Mouse (Mus musculus): ENCODE results near the gene Tbx20. TPM values are rescaled to one million over a fixed set of nuclear protein-coding genes. Genes with fewer than 3 reads are reported as not detected.

The Tbx20 gene
- polyA plus RNA-seq (2016; fragmentation: Nextera tagmentation; extraction: Ambion mirVana): 46.8 and 69.7 TPM in 2 replicates

GRCm38 (mm10) chr9:24774160-24774969 is at the start of gene Tbx20:
TSS of gene Tbx20 (minus strand) at chr9:24774303.
- peak; percentile 97 for DNase-seq (ENCODE audit: low spot score)
- Histone ChIP-seq H3K9me3 (no peaks in the 10 kb centered on the region), H3K4me3 (peak within 1 kb of the TSS; percentile 74), H3K4me1 (peaks cover 36% of the 10 kb centered on the region), H3K36me3 (peaks cover 16% of the 10 kb centered on the region), H3K27me3 (ENCODE audit: insufficient read depth, poor library complexity, severe bottlenecking) (peaks cover 27% of the 10 kb centered on the region; the same call in 1 of the 2 replicates), H3K27ac (peak within 1 kb of the TSS; percentile 94)
- WGBS: under 1% methylated on average over 40 of the region's 40 CpGs

- 76% methylated on average over 3 of the region's 3 CpGs for WGBS
- H3K9me3 ChIP-seq: no peaks in the 10 kb centered on the region
- H3K4me3 ChIP-seq: no peak overlapping the region
- H3K27me3 ChIP-seq (ENCODE audit: insufficient read depth, poor library complexity, severe bottlenecking): no peaks in the 10 kb centered on the region
- no peak overlapping the region for H3K27ac ChIP-seq
- H3K4me1 ChIP-seq: peaks cover 10% of the 10 kb centered on the region
- DNase-seq (ENCODE audit: low spot score): no peak
- H3K36me3 ChIP-seq: no peaks in the 10 kb centered on the region
Observed at GRCm38 (mm10) chr9:24818511-24818910, 44.4 kb upstream of the Tbx20 start.

GRCm38 (mm10) chr9:24812461-24812860 is 38.4 kb upstream of the Tbx20 start:
- no peaks in the 10 kb centered on the region for H3K36me3 ChIP-seq
- no peaks in the 10 kb centered on the region for H3K9me3 ChIP-seq
- no peak for DNase-seq (ENCODE audit: low spot score)
- H3K4me1 ChIP-seq: peaks cover 16% of the 10 kb centered on the region
- WGBS: 78% methylated on average over 6 of the region's 6 CpGs
- no peak overlapping the region for H3K27ac ChIP-seq
- H3K27me3 ChIP-seq (ENCODE audit: insufficient read depth, poor library complexity, severe bottlenecking): no peaks in the 10 kb centered on the region
- H3K4me3 ChIP-seq: no peak overlapping the region

- no peaks in the 10 kb centered on the region for H3K27me3 ChIP-seq (ENCODE audit: insufficient read depth, poor library complexity, severe bottlenecking)
- H3K9me3 ChIP-seq: no peaks in the 10 kb centered on the region
- H3K36me3 ChIP-seq: no peaks in the 10 kb centered on the region
- no peak for DNase-seq (ENCODE audit: low spot score)
- WGBS: 46% methylated on average over 2 of the region's 2 CpGs
- H3K4me1 ChIP-seq: peaks cover 22% of the 10 kb centered on the region
- H3K27ac ChIP-seq: no peak overlapping the region
- no peak overlapping the region for H3K4me3 ChIP-seq
Observed at GRCm38 (mm10) chr9:24792110-24792509, 18.0 kb upstream of the Tbx20 start.

GRCm38 (mm10) chr9:24789396-24789795 is 15.3 kb upstream of the Tbx20 start:
- H3K27ac ChIP-seq: no peak overlapping the region
- H3K4me1 ChIP-seq: peaks cover 28% of the 10 kb centered on the region
- no peaks in the 10 kb centered on the region for H3K27me3 ChIP-seq (ENCODE audit: insufficient read depth, poor library complexity, severe bottlenecking)
- no peak for DNase-seq (ENCODE audit: low spot score)
- no peaks in the 10 kb centered on the region for H3K9me3 ChIP-seq
- H3K4me3 ChIP-seq: no peak overlapping the region
- 43% methylated on average over 3 of the region's 3 CpGs for WGBS
- H3K36me3 ChIP-seq: no peaks in the 10 kb centered on the region

GRCm38 (mm10) chr9:24782338-24782737 is 8.2 kb upstream of the Tbx20 start:
- 28% methylated on average over 3 of the region's 3 CpGs for WGBS
- Histone ChIP-seq H3K27me3 (ENCODE audit: insufficient read depth, poor library complexity, severe bottlenecking) (peaks cover 29% of the 10 kb centered on the region), H3K36me3 (no peaks in the 10 kb centered on the region), H3K27ac (peak overlapping the region; percentile 89; the same call in 1 of the 2 replicates), H3K4me3 (no peak overlapping the region), H3K9me3 (no peaks in the 10 kb centered on the region), H3K4me1 (peaks cover 46% of the 10 kb centered on the region)
- no peak for DNase-seq (ENCODE audit: low spot score)

- H3K9me3 ChIP-seq: no peaks in the 10 kb centered on the region
- under 1% methylated on average over 32 of the region's 32 CpGs for WGBS
- peak overlapping the region; percentile 63 for H3K4me3 ChIP-seq
- H3K36me3 ChIP-seq: no peaks in the 10 kb centered on the region
- H3K27me3 ChIP-seq (ENCODE audit: insufficient read depth, poor library complexity, severe bottlenecking): peaks cover 32% of the 10 kb centered on the region
- peak overlapping the region; percentile 89 for H3K27ac ChIP-seq
- peak; percentile 82 for DNase-seq (ENCODE audit: low spot score)
- H3K4me1 ChIP-seq: peaks cover 51% of the 10 kb centered on the region
Observed at GRCm38 (mm10) chr9:24780929-24781441, 6.9 kb upstream of the Tbx20 start.

GRCm38 (mm10) chr9:24780391-24780928 is 6.4 kb upstream of the Tbx20 start:
- Histone ChIP-seq H3K9me3 (no peaks in the 10 kb centered on the region), H3K27ac (peak overlapping the region; percentile 89), H3K4me3 (peak overlapping the region; percentile 63), H3K4me1 (peaks cover 52% of the 10 kb centered on the region), H3K36me3 (no peaks in the 10 kb centered on the region), H3K27me3 (ENCODE audit: insufficient read depth, poor library complexity, severe bottlenecking) (peaks cover 32% of the 10 kb centered on the region)
- 2% methylated on average over 21 of the region's 22 CpGs for WGBS
- no peak for DNase-seq (ENCODE audit: low spot score)

GRCm38 (mm10) chr9:24779975-24780374 is 5.9 kb upstream of the Tbx20 start:
- no peak for DNase-seq (ENCODE audit: low spot score)
- Histone ChIP-seq H3K27ac (peak overlapping the region; percentile 89), H3K4me1 (peaks cover 53% of the 10 kb centered on the region), H3K36me3 (no peaks in the 10 kb centered on the region), H3K4me3 (peak overlapping the region; percentile 63), H3K27me3 (ENCODE audit: insufficient read depth, poor library complexity, severe bottlenecking) (peaks cover 35% of the 10 kb centered on the region), H3K9me3 (no peaks in the 10 kb centered on the region)
- 7% methylated on average over 3 of the region's 3 CpGs for WGBS

- no peak for DNase-seq (ENCODE audit: low spot score)
- Histone ChIP-seq H3K9me3 (no peaks in the 10 kb centered on the region), H3K4me1 (peaks cover 61% of the 10 kb centered on the region), H3K36me3 (no peaks in the 10 kb centered on the region), H3K27ac (peak overlapping the region; percentile 92), H3K4me3 (peak overlapping the region; percentile 62), H3K27me3 (ENCODE audit: insufficient read depth, poor library complexity, severe bottlenecking) (peaks cover 38% of the 10 kb centered on the region)
- WGBS: 12% methylated on average over 14 of the region's 14 CpGs
Observed at GRCm38 (mm10) chr9:24778571-24778970, 4.5 kb upstream of the Tbx20 start.

GRCm38 (mm10) chr9:24777961-24778360 is 3.9 kb upstream of the Tbx20 start:
- H3K27me3 ChIP-seq (ENCODE audit: insufficient read depth, poor library complexity, severe bottlenecking): peaks cover 38% of the 10 kb centered on the region
- no peaks in the 10 kb centered on the region for H3K36me3 ChIP-seq
- peaks cover 61% of the 10 kb centered on the region for H3K4me1 ChIP-seq
- H3K4me3 ChIP-seq: peak overlapping the region; percentile 62
- H3K27ac ChIP-seq: peak overlapping the region; percentile 92
- under 1% methylated on average over 14 of the region's 14 CpGs for WGBS
- peak; percentile 82 for DNase-seq (ENCODE audit: low spot score)
- no peaks in the 10 kb centered on the region for H3K9me3 ChIP-seq

GRCm38 (mm10) chr9:24777176-24777895 is 3.2 kb upstream of the Tbx20 start:
- H3K27ac ChIP-seq: peak overlapping the region; percentile 92
- no peaks in the 10 kb centered on the region for H3K9me3 ChIP-seq
- WGBS: under 1% methylated on average over 37 of the region's 37 CpGs
- H3K36me3 ChIP-seq: no peaks in the 10 kb centered on the region
- H3K27me3 ChIP-seq (ENCODE audit: insufficient read depth, poor library complexity, severe bottlenecking): peaks cover 35% of the 10 kb centered on the region
- H3K4me3 ChIP-seq: peak overlapping the region; percentile 62
- DNase-seq (ENCODE audit: low spot score): no peak
- peaks cover 55% of the 10 kb centered on the region for H3K4me1 ChIP-seq

- 3% methylated on average over 9 of the region's 9 CpGs for WGBS
- Histone ChIP-seq H3K27me3 (ENCODE audit: insufficient read depth, poor library complexity, severe bottlenecking) (peaks cover 29% of the 10 kb centered on the region), H3K9me3 (no peaks in the 10 kb centered on the region), H3K36me3 (no peaks in the 10 kb centered on the region), H3K4me1 (peaks cover 46% of the 10 kb centered on the region), H3K4me3 (peak overlapping the region; percentile 62), H3K27ac (peak overlapping the region; percentile 92)
- DNase-seq (ENCODE audit: low spot score): peak; percentile 89
Observed at GRCm38 (mm10) chr9:24776487-24776886, 2.4 kb upstream of the Tbx20 start.

Measured in heart, embryonic 10.5 days (tissue).